24 mouse cellular contexts compared by ENCODE assay signal in the genomic region with DNA sequence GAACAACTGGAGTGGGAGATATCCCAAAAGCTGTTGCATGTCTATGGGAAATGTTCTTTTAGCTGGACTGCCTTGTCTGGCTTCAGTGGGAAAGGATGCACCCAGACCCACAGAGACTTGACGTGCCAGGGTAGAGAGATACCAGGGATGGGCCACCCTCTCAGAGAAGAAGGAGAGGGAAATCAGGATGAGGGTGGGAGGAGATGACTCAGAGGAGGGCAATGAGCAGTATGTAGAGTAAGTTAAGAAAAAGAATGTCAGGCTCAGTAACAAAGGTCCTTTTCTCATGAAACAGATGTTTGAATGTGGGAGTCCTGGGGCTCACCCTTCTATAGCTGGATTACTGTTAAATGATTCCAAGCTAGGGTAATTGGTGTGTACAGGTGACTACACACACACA.
"Had no signal": no experiment of that assay in that cellular context is flagged by ENCODE, and none has a peak within 500 bp of the region (broad histone marks: within the 10 kb centered on the region; RNA-seq: fewer than 3 reads in every experiment).

No protein-coding gene starts in this region.

- H3K27ac ChIP-seq: gastrocnemius, adult 2 months; heart, embryonic 13.5 days; heart, embryonic 15.5 days; hindbrain, embryonic 13.5 days; hindbrain, embryonic 15.5 days; hindbrain, postnatal 0 days; limb, embryonic 13.5 days; limb, embryonic 15.5 days; liver, embryonic 12.5 days; liver, embryonic 14.5 days had no signal

- H3K9me3 ChIP-seq: heart, embryonic 13.5 days; heart, embryonic 15.5 days; hindbrain, embryonic 13.5 days; hindbrain, embryonic 15.5 days; limb, embryonic 13.5 days; limb, embryonic 15.5 days; liver, embryonic 12.5 days had no signal

- H3K4me2 ChIP-seq: heart, embryonic 11.5 days; heart, embryonic 13.5 days; heart, embryonic 15.5 days; hindbrain, embryonic 13.5 days; hindbrain, embryonic 15.5 days; limb, embryonic 13.5 days; limb, embryonic 15.5 days; liver, embryonic 12.5 days had no signal

- H3K9ac ChIP-seq: heart, embryonic 13.5 days; heart, embryonic 15.5 days; hindbrain, embryonic 13.5 days; hindbrain, embryonic 15.5 days; limb, embryonic 13.5 days; limb, embryonic 15.5 days; liver, embryonic 12.5 days; liver, embryonic 14.5 days had no signal

- DNase-seq: gastrocnemius, adult 2 months; gastrocnemius, postnatal 10 days; gastrocnemius, postnatal 25 days; heart, adult 18-20 months; heart, postnatal 14 days; heart, postnatal 36 days; kidney, adult 18-20 months; kidney, adult 8-10 months; kidney, postnatal 14 days; kidney, postnatal 36 days; layer of hippocampus, adult 9-11 months; layer of hippocampus, postnatal 36 days; left cerebral cortex, postnatal 4 days had no signal

- H3K4me1 ChIP-seq: heart, embryonic 13.5 days; heart, embryonic 15.5 days; hindbrain, embryonic 13.5 days; hindbrain, embryonic 15.5 days; limb, embryonic 13.5 days; limb, embryonic 15.5 days; liver, embryonic 12.5 days had no signal

- ATAC-seq: hindbrain, postnatal 0 days; intestine, postnatal 0 days; liver, embryonic 12.5 days had no signal

- H3K27me3 ChIP-seq: heart, embryonic 13.5 days; heart, embryonic 15.5 days; hindbrain, embryonic 13.5 days; hindbrain, embryonic 15.5 days; limb, embryonic 13.5 days; limb, embryonic 15.5 days; liver, embryonic 12.5 days had no signal

- H3K36me3 ChIP-seq: heart, embryonic 15.5 days; hindbrain, embryonic 13.5 days; hindbrain, embryonic 15.5 days; liver, embryonic 12.5 days had no signal

- H3K4me3 ChIP-seq: gastrocnemius, adult 2 months; heart, embryonic 13.5 days; heart, embryonic 15.5 days; hindbrain, embryonic 13.5 days; hindbrain, embryonic 15.5 days; limb, embryonic 13.5 days; limb, embryonic 15.5 days; liver, embryonic 12.5 days had no signal
